Mouse (Mus musculus) heart, postnatal 10 days (tissue): ENCODE measurements at regions not wholly inside any gene's neighbourhood (a gene's known extent, or its start where the extent isn't known, plus 50 kb on each side); places are given as distances from the start of the nearest gene placed in this dataset.

Source experiments
- DNase-seq, 2 experiments: peaks; one replicate each; pipeline ENCODE4 v3.0.0; 2021
- intact Hi-C: fragments of 180-260 bp; cut with DNase I; formaldehyde crosslinking; loops from one replicate; pipeline ENCODE4 v1.15.1; 2025

DNA sequence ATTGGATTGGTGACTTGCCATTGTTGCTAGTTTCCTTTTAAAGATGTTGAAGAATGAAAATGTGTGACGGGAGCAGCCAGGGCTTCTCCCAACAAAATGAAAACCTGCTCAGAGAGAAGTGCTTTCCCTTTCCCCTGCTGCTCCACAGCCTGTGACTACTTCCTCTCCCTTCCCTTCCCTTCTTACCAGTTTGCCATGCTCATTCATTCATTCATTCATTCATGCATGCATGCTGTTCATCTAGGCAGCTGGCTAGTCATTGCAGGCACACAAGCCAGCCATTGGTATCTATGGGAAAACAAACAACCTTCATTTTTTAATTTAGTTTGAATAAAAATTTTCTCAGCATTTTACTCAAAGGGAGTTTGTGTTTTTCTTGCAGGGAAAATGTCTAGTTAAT, 116.3 kb downstream of the Zfp706 start:
- intact Hi-C loops = no loop called here
- DNase-seq = no peak

DNA sequence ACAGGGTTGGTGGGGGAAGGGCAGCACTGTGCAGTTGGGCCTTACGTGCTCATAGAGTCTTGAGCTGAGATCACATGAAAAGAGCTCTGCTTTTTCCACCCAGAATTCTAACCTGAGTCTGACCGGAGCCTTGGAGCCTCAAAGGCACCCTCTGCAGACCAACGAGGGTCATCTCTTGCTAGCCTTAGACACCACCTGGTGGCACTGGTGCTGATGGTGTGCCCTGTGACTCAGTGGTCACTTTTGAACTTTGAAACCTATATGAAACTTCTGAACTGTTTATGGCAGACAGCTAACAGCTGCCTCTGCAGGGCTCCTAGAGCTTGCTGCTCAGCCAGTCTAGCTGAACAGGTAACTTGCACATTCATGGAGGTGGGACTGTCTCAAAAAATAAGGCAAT, 118.5 kb downstream of the Zfp706 start:
- intact Hi-C loops = no loop called here
- no peak for DNase-seq

DNA sequence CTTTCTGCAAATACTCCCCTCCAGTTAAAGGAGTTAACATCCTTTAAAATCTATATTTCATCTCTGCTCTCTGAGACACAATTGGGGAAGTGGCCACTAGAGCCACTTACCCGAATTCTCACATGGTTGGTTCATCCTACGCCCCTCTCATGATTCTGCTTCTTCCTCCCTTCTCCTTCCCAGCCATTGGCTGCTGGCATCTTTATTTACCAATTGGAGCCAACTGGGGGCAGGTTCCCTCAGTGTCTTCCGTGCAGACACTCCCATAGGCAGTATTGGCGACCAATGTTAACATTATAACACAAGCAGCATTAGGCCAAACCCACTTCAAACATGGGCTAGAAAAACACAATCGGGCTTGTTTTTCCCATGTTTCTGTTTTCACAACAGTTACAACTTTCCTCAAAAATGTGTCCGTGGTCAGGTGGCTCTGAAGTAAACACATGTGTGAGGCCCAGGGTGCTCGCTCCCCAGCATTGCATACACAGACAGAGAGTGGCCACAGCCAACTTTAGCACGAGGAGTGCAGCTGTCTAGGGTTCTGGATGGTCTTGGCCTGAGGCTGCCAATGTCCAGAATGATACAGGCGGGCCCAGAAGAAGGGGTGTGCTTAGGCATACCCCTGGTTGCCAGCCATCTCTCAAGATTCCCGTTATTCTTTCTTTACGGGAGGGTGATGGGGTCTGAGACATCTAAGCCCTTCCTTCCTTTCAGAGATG, 119.1 kb downstream of the Zfp706 start:
- intact Hi-C loops = no loop called here
- no peak for DNase-seq

DNA sequence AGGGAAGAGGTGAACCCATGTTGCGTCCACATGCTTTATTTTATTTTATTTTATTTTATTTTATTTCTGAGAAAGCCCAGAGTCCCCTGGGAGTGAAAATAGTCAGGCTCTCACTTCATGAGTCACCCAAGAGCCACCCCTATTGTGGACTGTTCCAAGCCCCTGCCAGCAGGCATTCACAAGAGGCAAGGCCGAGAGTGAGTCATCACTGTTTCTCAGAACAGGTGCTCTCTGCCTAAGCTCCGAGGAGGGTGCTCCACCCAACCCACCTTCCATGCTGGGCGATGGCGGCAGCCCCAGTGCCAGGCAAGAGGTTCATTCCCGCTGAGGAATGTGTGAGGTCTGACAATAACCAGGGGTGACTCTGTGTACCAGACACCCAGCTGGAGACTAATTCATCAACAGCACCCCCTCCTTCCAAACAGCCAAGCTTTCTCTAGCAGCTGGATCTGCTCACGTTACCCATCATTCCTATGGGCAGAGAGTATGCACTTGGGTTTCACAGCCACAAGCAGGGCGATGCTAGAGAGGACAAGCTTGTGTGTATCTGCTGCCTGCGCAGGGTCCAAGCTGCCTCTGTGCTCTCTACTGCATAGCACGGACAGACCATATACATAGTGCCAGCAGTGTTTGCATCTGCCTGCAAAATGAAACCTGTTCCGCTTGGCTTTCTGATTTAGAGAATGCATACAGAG, 122.8 kb downstream of the Zfp706 start:
- no peak for DNase-seq
- intact Hi-C loops = no loop called here

DNA sequence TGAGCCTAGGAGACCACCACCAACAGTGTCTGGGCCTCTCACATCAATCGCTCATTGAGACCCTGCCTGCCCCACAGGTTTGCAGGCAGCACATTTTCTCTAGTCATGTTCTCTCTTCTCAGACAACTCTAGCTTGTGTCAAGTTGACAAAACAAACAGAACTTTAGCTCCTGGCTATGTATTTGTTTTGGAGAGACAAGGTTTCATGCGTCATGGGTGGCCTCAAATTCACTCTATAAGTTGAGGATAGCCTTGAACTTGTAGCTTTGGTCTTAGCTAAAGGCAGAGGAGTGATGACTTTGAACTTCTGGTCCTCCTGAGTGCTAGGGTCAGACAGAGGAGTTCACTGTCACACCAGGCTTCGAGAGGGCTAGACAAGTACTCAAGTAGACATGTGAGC, 123.5 kb downstream of the Zfp706 start:
- intact Hi-C loops = no loop called here
- no peak for DNase-seq

DNA sequence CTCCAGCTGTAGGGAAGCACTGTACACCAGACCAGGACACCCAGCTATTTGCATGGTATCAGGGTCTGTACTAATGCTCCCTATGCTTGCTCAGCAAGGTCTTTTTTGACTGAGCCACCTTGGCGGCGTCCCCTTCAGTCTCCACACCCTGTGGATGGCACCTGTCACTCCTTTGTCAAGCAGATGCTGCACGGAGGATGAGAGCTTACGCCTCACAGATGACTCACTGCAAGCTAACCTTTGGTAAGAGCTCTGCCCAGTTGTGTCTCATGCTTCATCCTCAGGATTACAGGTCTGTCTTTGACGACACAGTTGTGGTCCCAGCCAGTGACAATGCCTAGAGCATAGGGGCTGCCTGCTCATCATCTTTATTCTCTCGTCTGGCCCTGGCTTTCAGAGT, 124.4 kb downstream of the Zfp706 start:
- intact Hi-C loops = no loop called here
- DNase-seq = no peak

DNA sequence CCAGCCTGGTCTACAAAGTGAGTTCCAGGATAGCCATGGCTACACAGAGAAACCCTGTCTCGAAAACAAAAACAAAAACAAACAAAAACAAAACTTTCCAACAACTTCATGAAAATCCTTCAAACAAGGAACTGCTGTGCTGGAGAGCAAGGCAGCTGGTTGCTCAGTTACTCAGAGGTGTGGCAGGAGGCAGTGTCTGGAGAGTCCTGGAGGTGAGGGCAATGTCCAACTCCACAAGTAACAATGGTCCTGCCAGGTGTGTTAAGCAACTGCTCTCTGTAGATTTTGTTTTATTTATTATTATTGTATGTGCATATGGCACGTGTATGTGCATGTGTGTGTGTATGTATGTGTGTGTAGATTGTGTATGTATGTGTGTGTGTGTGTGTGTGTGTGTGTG, 126.0 kb downstream of the Zfp706 start:
- DNase-seq = no peak
- intact Hi-C loops = no loop called here

DNA sequence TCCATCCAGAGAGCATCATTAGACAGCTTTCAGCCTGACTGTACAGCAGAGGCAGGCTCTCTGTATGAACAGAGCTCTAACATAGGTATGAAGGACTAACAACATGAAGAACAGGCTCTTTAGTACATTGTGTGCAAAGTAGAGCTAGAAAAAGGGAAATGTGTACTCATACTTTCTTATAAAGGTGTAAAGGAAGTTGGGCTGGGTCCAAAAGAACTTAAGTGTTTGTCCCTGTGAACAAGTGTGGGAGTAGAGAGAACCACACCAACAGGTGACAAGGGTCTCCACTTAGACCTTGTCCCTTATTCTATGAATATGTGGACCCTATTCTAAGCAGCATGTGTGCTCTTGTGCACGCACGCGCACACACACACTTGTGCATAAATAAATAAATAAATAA, 127.0 kb downstream of the Zfp706 start:
- no peak for DNase-seq
- intact Hi-C loops = no loop called here

DNA sequence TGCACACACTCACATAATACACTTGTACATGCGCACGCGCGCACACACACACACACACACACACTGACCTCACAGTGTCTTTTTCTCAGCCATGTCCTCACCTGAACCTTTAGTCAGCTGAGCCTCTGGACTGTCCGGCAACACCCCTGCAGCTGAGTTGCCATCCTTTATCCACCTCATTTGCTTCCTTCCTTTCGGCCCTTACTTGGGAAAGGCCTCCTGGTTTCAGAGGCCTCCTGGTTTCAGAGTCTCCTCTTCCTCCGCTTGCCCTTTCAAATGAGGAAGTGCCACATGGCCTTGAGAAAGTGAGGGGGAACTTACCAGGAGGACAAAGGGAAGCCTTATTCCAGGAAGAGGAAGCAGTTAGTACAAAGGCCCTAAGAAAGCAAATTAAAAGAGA, 128.0 kb downstream of the Zfp706 start:
- DNase-seq = no peak
- intact Hi-C loops = no loop called here

DNA sequence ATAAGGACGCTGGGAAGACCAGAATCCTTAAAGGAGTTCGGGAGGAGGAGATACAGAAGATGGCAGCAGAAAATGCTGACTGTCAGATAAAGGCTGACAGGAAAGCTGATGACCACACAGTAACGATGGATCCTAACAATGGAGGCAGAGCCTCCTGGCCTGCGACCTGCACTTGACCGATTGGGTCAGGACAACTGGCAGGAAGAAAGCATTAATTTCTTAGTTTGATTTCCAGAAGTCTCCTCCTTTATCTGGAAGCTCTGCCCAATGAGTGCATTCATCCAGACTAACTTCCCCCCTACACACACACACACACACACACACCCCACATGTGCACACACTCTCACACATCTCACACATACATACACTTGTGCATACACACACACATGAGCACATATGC, 128.6 kb downstream of the Zfp706 start:
- intact Hi-C loops = no loop called here

DNA sequence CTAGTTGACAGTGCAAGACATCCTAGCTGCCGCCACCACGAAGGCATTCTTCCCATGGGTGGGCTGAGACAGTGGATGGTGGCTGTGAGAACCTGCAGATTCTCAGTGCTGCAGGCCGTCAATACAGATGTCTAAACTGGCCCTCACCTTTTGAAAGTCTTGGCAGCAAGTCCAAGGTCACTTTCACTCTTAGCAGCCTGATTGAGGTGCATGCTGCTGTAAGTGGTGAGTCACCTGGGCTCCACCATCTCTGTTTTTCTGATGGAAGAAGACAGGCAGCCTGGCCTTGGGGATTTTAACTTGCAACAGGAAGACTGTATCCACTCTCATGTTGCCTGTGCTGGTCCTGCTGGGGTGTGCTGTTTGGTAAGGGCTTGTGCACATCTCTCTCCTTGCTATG, 129.3 kb downstream of the Zfp706 start:
- intact Hi-C loops = no loop called here
- no peak for DNase-seq

More for the DNA sequence above, 128.6 kb downstream of the Zfp706 start:
- no peak for DNase-seq

DNA sequence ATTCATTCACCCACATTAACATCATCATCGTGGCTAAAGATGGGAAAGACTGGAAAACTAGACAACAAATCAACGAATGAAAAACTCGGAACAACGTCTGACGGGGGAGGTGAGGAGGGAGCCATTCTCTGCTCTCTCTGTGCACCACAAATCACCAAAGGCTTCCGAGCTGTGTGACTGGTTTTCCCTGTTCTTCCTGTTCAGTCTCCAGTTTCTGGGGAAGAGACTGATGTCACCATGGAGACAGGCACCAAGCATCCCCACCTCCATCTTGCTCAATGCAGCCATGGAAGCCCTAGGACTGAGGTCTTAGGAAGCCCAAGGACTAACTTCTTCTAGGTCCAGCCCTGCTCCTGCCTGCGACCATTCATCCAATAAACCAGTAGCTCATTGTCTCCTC, 130.1 kb downstream of the Zfp706 start:
- intact Hi-C loops = no loop called here
- no peak for DNase-seq

DNA sequence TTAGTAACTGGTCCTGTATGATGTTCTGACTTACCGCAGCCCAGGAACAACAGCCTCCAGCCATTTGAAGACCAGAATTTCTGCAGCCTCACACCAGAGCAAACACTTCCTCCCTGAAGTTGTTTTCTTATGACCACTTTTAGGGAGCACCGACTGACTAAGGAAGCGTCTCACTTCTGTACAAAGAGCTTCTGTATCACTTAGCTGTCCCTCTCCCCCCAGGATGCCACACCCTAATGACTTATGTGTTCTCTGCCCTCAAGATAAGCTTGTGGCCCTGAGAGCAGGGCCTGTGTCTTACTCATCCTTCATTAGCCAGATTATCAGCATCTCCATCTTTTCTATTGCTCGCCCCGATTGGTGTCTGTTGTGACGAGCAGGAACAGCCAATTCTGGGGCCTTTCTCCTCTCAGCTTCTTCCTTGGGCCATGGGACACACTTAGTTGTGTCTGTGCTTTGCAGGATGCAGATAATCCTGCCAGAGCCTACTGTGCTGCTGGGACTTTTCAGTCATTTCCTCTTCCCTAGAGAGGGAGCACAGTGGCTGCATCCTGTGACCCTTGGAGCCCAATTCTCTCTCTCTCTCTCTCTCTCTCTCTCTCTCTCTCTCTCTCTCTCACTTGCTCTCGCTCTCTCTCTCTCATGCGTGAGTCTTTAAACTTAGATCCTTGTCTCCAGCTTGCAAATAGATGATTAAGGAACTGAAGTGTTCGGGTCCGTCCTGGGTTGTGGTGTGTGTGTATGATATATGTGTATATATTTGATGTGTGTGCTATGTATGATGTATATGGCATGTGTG, 131.4 kb downstream of the Zfp706 start:
- intact Hi-C loops = no loop called here
- no peak for DNase-seq

DNA sequence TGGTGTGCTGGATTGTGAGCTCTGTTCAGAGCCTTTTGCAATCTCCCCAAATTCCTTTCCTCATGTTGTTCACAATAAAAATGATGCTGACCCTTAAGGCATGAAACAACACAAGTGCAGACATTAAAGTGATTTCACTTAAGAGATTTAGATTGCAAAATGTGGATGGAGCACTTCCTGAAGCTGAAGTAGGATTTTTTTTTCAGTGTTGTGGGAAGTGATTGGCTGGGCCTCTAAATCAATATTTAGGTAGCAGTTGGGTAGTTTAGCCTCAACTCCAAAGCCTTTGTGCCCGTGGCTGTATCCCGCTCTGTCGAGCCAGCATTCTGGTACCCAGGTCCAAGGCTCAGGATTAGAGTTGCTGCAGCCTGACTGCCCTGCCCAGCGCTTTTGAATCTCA, 133.0 kb downstream of the Zfp706 start:
- DNase-seq = no peak
- intact Hi-C loops = loop anchor here (5.0 kb wide), 1 partner anchor 82 kb away; no protein-coding TSS in a partner anchor

DNA sequence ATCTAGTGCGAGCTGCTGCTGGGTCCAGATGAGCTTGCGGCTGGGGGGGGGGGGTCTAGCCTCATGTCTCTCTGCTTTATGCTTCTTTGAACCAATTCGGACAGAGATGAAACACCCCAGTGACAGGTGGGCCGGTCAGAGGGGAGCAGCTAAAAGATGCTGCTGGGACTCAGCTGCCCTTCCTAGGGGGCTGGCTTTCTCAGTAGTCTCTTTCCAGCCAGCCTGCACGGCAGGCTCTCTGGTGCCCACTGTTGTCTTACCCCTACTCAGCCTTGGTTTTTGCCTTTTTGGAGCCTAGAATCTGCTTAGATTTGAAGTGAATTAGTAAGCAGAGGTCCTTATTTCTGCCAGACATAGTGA, 133.7 kb downstream of the Zfp706 start:
- intact Hi-C loops = loop anchor here (5.0 kb wide), 1 partner anchor 82 kb away; no protein-coding TSS in a partner anchor

DNA sequence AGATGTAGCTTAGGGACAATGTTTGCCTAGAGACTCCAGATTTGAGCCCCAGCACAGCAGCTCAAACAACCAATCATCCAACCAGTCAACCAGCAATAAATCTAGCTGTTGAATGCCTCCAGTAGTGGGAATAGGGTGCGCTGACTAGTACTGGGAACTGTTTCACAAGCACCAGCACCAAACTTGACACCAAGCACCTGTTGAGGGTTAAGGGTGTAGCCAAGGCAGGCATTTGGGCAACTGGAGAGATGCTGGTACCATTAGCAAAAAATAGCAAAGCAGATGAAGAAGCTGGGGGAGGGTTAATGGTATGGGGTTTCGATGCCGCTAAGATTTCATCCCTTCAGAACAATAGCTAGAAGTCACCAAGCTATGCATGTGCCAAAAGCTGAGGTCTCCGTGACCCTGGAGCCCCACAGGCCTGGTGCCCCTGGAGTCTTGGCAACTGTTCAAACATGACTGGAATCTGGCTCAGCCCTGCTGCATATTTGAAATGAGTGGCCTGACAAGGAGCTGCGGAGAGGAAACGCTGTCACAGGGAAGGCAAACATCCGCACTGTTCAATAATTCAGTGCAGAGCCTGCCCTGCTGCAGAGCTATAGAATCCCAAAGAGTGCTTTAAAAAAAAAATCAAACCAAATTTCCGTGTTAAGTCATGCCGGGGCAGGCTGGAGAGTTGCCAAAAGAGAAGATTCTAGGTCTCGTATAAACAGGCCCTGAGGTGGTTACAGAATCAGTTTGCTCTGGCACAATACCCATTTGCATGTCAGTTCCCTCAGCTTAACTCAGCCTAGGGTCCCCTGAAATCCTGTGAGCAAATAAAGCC, 134.3 kb downstream of the Zfp706 start:
- intact Hi-C loops = loop anchor here (5.0 kb wide), 1 partner anchor 81 kb away; no protein-coding TSS in a partner anchor
- DNase-seq = peak; percentile 86

More for the DNA sequence above, 133.7 kb downstream of the Zfp706 start:
- DNase-seq = no peak

DNA sequence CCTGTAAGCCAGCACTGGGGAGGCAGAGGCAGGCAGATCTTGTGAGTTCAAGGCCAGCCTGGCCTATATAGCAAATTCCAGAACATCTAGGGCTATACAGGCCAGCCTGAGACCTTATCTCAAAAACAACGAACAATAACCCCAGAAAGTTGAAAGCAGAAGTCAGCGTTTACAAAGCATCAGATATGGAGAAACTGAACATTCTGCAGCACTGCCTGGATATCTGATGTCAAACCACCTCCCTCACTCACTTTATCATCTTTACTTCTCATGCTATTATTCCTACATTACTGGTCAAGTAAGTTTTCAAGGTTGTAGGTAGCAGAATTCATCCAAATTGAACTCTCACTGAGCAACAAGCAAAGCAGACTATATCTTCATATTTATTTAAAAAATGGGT, 135.0 kb downstream of the Zfp706 start:
- no peak for DNase-seq
- intact Hi-C loops = loop anchor here (5.0 kb wide), 1 partner anchor 80 kb away; no protein-coding TSS in a partner anchor

DNA sequence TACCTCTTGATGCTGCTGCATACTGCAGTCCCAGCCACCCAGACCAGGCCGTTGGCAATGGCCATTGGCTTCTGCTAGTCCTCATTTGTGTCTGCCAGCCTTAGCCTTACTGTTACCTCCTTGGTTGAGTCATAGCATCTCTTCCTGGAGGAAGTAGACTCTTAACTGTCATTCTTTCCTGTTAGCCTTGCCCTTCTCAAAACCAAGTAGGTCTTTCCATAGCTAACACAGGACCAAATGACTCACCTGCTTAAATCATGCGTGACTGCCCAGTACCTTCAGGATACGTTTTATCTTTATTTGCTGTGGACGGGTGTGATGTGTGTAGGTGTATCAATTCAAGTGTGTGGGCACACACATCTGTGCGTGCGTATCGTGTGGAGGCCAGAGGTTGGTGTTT, 136.9 kb downstream of the Zfp706 start:
- intact Hi-C loops = loop anchor here (5.0 kb wide), 1 partner anchor 78 kb away; no protein-coding TSS in a partner anchor
- DNase-seq = no peak

DNA sequence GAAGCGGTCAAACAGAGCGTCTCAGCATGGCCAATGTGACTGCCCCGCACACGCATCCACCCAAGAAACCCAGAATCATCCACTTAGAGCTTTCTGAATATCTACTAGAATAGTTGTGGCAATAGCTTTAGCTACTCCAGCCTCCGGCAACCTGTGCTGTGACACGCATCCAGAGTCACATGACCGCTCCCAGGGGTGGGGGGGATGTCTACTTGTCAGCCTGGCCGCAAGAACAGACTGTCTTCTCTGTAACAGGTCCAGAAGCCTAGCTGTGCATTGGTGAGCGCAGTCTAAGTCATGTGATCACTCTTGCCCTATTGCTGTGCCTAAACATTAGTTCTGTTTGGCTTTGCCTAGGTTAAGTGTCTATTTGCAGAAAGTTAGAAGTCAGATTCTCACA, 137.5 kb downstream of the Zfp706 start:
- DNase-seq = no peak
- intact Hi-C loops = loop anchor here (5.0 kb wide), 1 partner anchor 78 kb away; no protein-coding TSS in a partner anchor

DNA sequence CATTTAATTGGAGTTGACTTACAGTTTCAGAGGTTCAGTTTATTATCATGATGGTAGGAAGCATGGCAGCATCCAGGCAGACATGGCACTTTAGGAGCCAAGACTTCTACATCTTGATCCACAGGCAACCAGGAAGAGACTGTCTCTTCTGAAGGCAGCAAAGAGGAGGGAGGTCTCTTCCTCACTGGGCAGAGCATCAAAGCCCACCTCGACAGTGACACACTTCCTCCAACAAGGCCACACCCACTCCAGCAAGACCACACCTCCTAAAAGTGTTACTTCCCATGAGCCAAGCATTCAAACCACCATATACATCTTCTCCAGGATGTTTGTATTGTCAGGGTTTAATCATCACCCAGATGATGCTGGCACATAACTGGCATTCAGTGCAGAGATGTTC, 141.5 kb downstream of the Zfp706 start:
- no peak for DNase-seq
- intact Hi-C loops = no loop called here

DNA sequence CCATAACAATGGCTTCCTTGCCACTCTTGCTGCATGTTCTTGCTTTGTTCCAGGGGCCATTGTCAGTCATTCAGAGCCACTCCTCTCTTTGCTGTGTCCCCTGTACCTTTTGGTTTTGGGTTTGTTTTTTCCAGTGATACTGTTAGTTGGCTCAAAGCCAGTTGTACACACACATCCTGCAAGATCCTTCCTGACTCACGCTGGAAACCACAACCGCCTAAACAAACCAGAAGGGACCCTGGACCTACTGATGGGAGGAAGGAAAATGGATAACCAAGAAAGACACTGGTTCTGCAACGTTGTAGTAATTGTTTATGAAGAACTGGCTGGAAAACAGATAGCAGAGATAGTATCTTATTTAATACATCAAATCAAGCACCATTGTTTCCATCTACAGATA, 142.2 kb downstream of the Zfp706 start:
- intact Hi-C loops = no loop called here
- DNase-seq = no peak
